Mouse (Mus musculus) brown adipose tissue, adult 24 weeks (tissue): Measurements from ENCODE around the gene Tmem98. TPM values are rescaled to one million over a fixed set of nuclear protein-coding genes. Genes with fewer than 3 reads are reported as not detected.

Source experiments
- H3K27ac ChIP-seq: fragments of 200-500 bp; replicated peaks from 2 replicates; pipeline ENCODE4 v1.5.1; 2012; ENCODE audit warnings: low read depth, mild to moderate bottlenecking, low read length
- H3K4me1 ChIP-seq: fragments of 200-500 bp; 2 replicates; pipeline ENCODE4 v1.6.1; 2012; ENCODE audit warnings: low read length, mixed read lengths; ENCODE audit not compliant: control insufficient read depth, insufficient read depth, insufficient read length
- H3K4me3 ChIP-seq: fragments of 200-500 bp; 2 replicates; pipeline ENCODE4 v1.5.1; 2012; ENCODE audit warnings: low read depth, mild to moderate bottlenecking, low read length, moderate library complexity; ENCODE audit not compliant: insufficient read depth
- polyA plus RNA-seq: library from polyadenylated mRNA; stranded (reverse); fragments of >200 nt; gene quantifications from 2 replicates; pipeline ENCODE4 v1.2.4, GENCODE M21; 2012; ENCODE audit not compliant: missing spikeins, insufficient read depth, insufficient read length

Tmem98 gene
- polyA plus RNA-seq, 1 experiment: 2.7 TPM

- Histone ChIP-seq H3K4me1 (no peaks in the 10 kb centered on the region), H3K4me3 (no peak overlapping the region), H3K27ac (no peak overlapping the region)
These were observed 44.9 kb downstream of the Tmem98 start for GRCm38 (mm10) chr11:80854908-80855307.

- Histone ChIP-seq H3K4me1 (no peaks in the 10 kb centered on the region), H3K27ac (no peak overlapping the region), H3K4me3 (no peak overlapping the region)
These were observed 46.9 kb downstream of the Tmem98 start for GRCm38 (mm10) chr11:80856827-80857226.

GRCm38 (mm10) chr11:80858065-80858464 is 48.1 kb downstream of the Tmem98 start, which contains the start of gene Spaca3:
Spaca3 (plus strand) TSS chr11:80858365.
- Histone ChIP-seq H3K4me1 (no peaks in the 10 kb centered on the region), H3K27ac (no peak within 1 kb of the TSS), H3K4me3 (no peak within 1 kb of the TSS)

- Histone ChIP-seq H3K4me3 (no peak overlapping the region), H3K4me1 (no peaks in the 10 kb centered on the region), H3K27ac (no peak overlapping the region)
These were observed 53.0 kb downstream of the Tmem98 start for GRCm38 (mm10) chr11:80862941-80863340.

- Histone ChIP-seq H3K4me1 (no peaks in the 10 kb centered on the region), H3K4me3 (no peak overlapping the region), H3K27ac (no peak overlapping the region)
These were observed 58.1 kb downstream of the Tmem98 start for GRCm38 (mm10) chr11:80868039-80868438.

Other genes starting within 250 kb of the Tmem98 start
- 2.5 and 3.0 TPM in 2 replicates for gene Myo1d, start 30.1 kb upstream of the Tmem98 start, polyA plus RNA-seq
- gene Spaca3, start 48.2 kb downstream of the Tmem98 start, polyA plus RNA-seq: not detected in 2 replicates